Mouse (Mus musculus): ENCODE measurements around the gene Dxo.
"Not testable (repeated sequence)": the region's sequence is repeated elsewhere in the genome, so short reads cannot be mapped to it uniquely, and the experiment has no call there.

Gene Dxo

DNA sequence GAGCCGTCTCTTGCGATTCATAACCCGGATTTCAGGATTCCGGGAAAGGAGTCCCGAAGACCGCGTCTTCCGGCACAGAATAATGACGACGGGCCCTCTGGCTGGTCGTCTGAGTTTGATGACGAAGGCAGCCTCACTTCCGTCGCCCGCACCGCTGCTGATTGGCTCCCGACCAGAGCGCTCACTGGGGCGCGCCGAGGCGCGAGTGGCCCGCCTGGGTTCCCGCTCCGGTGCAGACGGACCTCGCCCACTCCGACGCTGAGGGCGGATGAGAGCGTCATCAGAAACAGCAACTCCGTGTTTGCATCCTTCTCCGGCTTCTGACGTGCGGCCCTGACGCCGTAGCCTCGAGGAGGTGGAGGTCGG, at the start of gene Dxo, which contains the start of gene Stk19:
TSS of gene Dxo (plus strand) at position 164 of the 366 bp plus-strand sequence.
TSS of gene Stk19 (minus strand) at position 90 of the 366 bp plus-strand sequence.
- DNase-seq (ENCODE audit: low spot score), result peak; percentile 96

DNA sequence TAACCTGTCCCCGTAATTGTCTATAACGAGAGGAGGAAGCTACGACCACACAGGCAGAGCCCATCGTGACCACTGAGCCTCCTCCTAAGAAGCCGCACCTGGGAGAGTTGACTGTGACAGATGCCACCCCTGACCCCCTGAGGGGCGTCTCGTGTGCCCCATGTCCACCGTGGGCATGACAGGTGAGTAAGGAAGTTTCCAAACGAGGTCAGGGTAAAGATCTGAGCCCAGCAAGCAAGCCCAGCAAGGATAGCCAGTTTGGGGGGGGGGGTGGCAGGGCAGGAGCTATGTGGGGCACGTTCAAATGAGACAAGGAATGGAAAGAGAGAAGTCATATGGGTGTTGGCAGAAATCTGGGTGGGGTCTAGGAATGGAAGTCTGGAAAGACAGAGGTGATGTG, 41.8 kb upstream of the Dxo start:
- DNase-seq (ENCODE audit: low spot score), result no peak

- peak; percentile 50 for DNase-seq (ENCODE audit: low spot score)
Observed at GRCm38 (mm10) chr17:34795633-34796032, 41.2 kb upstream of the Dxo start.

GRCm38 (mm10) chr17:34796311-34797140, 40.3 kb upstream of the Dxo start:
- no peak for DNase-seq (ENCODE audit: low spot score)

DNA sequence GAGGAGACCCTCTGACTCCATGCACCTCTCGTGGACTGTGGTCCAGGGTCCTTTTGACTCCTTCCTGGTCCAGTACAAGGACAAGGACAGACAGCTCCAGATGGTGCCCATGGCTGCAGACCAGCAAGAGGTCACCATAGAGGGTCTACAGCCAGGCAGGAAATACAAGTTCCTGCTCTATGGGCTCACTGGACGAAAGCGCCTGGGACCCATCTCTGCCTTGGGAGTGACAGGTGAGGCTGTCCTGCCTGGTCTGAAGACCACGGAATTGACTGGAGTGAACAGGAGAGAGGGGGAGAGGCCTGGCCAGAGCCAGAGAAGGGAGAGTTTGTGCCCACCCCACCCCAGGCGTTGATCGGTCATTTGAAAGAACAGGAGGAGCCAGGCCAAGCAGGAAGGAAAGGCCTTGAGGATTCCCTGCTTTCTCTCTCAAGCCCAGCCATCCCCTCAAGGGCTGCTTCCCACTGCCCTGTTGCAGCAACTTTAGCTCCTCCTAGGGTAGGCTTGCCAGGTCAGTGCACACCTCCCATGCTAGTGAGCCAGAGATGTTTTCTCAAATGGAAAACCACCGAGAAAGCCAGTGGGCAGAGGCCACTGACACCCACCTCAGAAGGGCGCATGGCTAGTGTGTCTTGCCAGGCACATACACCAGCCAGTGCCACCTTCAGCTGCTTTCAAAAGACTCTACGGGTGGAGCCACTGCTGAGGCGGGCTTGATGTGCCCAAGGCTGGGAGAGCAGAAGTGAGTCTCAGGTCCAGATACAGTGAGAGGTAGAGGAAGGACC, 39.4 kb upstream of the Dxo start:
- DNase-seq (ENCODE audit: low spot score), result not testable (repeated sequence)

GRCm38 (mm10) chr17:34798071-34798470, 38.7 kb upstream of the Dxo start:
- DNase-seq (ENCODE audit: low spot score), result not testable (repeated sequence)

DNA sequence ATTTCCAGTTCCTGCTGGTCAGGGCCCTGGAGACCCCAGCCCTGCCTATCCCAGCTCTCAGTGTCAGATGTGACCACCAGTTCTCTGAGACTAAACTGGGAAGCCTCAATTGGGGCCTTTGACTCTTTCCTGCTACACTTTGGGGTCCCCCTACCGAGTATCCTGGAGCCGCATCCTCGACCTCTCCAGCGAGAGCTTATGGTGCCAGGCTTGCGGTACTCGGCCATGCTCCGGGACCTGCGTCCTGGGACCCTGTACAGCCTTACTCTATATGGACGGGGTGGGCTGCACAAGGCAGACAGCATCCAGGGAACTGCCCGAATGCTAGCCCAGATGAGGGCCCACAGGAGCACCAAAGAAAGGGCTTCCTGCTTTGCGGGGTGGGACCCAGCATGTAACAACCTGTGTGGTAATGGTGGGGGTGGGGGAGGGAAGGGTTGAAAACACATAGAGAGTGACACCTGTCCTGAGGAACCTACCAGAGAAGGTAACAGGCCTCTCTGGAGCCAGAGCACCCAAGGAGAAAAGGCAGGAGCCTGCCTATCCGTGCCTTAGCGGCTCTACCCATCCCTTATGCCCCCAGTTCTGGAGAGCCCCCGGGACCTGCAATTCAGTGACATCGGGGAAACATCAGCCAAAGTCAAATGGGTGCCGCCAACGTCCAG, 37.8 kb upstream of the Dxo start:
- no peak for DNase-seq (ENCODE audit: low spot score)

DNA sequence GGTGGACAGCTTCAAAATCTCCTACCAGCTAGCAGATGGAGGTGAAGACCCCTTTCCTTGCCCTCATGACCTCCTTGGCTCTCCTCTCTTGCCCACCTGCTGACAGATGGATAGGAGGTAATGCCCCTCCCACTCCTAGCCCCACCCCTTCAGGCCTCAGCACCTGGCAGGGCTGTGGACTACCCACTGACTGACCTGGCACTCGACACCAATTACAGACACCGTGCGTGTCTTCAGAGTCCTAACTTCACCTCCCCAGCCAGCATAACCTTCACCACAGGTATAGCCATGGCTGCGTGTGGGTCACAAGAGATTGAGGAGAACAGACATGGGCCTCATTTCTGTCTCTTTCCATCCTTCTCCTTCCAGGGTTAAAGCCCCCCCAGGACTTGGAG, 37.3 kb upstream of the Dxo start:
- DNase-seq (ENCODE audit: low spot score), result no peak

DNA sequence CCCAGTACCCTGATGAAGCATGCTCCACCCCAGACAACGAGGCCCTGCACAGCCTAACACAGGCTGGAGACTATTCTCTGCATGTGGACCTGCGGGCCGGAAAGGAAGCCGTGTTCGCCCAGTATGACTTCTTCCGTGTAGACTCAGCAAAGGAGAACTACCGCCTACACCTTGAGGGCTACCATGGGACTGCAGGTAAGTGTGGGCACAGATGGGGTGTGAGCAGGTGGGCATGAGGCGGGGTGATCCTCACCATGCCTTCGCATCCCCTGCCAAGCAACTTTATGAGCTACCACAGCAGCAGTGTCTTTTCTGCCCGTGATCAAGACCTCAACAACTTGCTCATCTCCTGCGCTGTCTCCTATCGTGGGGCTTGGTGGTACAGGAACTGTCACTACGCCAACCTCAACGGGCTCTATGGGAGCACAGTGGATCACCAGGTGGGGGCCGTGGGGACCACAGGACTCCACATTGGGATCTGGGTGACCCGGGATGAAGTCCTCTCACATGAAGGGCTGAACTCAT, 36.0 kb upstream of the Dxo start:
- DNase-seq (ENCODE audit: low spot score), result not testable (repeated sequence)

DNA sequence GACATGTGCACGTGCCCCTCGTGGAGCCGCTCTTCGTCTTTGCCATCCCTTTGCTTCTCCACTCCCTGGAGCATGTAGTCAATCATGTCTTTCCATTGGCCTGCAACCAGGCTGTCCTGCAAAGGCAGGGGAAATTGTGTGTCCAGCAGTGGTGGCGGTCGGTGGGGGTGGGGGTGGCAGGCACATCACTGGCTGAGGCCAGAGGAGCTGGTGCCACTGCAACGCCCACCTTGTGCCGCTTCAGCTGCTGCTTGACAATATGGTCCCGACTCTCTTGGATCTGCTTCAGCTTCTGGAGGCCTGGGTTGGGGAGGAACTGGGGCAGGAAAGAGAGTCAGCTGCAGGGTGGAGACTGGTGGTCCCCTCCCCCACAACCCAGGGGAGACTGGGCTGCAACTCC, 34.1 kb upstream of the Dxo start:
- not testable (repeated sequence) for DNase-seq (ENCODE audit: low spot score)

- not testable (repeated sequence) for DNase-seq (ENCODE audit: low spot score)
Observed at GRCm38 (mm10) chr17:34803367-34803766, 33.5 kb upstream of the Dxo start.

- not testable (repeated sequence) for DNase-seq (ENCODE audit: low spot score)
Observed at GRCm38 (mm10) chr17:34804301-34804700, 32.5 kb upstream of the Dxo start, which contains the start of gene Cyp21a1. Gene Cyp21a1 (minus strand): TSS chr17:34804561.

DNA sequence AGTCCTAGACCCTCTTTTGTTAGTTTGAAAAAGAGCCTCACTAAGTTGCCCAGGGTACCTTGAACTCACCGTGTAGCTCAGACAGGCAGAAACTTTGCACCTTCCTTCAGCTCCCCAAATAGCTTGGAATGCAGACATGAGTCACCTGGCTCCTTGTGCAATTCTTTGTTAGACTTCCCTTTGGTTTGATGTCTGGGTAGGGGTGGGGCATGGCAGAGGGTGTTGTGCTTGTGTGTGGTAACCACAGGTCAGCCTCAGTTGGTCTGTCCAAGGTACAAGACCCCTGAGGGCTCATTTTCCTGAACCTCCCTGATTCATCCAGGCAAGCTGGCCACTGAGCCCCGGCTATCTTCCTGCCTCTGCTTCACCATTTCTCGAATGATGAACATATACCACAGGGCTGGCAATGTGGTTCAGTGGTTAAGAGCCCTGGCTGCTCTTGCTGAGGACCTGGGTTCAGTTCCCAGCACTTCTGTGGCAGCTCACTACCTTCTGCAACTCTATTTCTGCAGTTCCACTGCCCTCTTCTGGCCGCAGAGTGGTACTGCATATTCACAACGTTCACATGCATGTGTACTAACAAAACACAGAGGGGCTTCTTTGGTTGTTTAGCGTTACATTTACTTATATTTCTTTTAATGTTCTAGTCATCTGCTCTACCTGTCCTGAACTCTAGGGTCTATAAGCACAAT, 31.8 kb upstream of the Dxo start:
- DNase-seq (ENCODE audit: low spot score), result no peak

DNA sequence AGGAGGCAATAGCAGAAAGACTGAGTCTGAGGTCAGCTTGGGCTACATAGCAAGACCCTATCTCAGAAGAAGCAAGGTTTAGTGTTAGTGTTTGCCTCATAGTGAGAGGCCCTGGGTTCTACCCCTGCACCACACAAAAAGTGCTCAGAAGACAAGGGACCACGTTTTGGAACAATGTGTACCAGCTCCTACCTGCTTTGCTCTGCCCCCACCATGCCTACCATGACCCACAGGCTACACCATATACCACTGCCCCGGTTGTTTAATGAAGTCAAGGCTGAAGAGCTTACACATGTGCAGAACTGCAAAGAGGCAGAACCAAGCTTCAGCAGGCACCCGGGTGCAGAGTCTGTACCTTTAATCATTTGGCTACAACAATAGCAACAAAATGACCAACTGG, 29.6 kb upstream of the Dxo start:
- DNase-seq (ENCODE audit: low spot score), result no peak

- DNase-seq (ENCODE audit: low spot score), result no peak
Observed at GRCm38 (mm10) chr17:34808599-34809205, 28.1 kb upstream of the Dxo start.

DNA sequence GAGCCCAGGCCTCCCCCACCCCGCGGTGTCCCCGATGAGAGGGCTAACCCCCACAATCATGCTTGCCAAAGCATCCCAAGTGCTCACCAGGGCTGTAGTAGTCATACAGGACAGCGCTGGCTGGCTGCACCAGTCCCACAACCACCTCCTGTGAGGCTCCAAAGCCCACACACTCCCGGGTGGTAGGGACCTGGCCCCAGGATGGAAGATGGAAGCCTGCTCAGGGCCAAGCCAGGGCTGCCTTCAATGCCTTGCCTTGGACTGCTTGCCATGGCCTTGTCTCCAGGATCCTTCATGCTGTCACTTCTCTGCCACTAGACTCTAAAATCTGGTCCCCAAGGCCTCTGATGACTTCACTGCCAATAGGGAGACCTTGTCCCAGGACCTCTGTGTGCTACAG, 26.4 kb upstream of the Dxo start:
- not testable (repeated sequence) for DNase-seq (ENCODE audit: low spot score)

- DNase-seq (ENCODE audit: low spot score), result not testable (repeated sequence)
Observed at GRCm38 (mm10) chr17:34810811-34811210, 26.0 kb upstream of the Dxo start.

GRCm38 (mm10) chr17:34811275-34811674, 25.5 kb upstream of the Dxo start:
- DNase-seq (ENCODE audit: low spot score), result no peak

DNA sequence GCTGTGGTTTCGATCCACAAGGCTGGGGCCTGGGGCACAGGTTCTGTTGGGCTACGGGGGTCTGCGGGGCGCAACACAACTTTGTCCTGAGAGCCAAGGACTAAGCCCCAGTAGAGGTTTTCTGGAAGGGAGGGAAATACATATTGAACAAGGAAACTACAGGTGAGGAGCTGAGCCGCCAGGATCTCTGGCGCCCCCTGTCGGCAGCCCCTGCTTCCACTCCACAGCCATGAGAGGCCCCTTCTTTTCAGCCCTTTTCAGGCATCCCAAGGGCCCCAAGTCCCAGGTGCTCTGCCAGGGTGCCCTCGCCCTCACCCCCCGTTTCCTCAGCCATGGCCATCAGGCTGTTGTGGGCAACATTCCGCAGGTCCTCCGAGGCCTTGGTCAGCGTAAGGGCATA, 23.1 kb upstream of the Dxo start:
- DNase-seq (ENCODE audit: low spot score), result peak; percentile 47

- no peak for DNase-seq (ENCODE audit: low spot score)
Observed at GRCm38 (mm10) chr17:34814818-34815370, 21.9 kb upstream of the Dxo start.

DNA sequence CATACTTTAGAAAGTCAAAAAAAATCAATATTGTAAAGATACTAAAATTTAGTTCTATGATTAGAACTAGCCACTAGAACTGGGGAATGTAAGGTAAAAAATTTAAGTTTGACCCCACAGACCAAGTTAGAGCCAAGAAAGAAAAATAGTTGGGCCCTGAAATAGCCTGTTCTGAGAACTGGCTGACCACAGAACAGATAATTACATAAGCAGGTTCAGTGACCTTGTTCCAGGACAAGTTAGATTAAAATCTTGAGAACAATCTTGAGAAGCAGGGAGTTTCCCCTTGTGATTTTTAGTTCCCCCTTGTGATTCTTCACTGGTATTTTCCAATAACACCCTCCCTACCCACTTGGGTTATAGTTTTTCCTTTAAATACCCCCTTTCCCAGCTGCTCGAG, 6.0 kb upstream of the Dxo start:
- not testable (repeated sequence) for DNase-seq (ENCODE audit: low spot score)

Measured in layer of hippocampus, adult 11-12 months (tissue).